Mouse (Mus musculus): ENCODE data around the gene Cttnbp2nl.

DNA sequence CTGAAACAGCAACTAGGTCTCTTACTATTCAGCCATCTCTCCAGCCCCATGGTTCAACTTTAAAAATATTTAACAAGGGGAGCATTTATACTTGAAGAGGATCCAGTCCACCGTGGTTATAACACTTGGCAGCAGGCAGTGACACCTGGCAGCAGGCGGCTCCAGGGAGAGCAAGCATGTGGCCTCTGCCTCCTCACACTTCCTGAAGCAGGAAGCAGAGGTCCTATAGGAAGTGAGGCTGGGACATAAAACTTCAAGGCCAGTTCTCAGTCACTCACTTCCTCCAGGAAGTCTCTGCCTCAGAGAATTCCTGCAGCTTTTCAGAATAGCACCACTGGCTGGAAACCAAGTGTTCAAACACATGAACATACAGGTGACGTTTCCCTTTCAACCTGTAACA lies 34.4 kb upstream of the Cttnbp2nl start:
- TF ChIP-seq CTCF (conservative IDR thresholded peaks at IDR 0.05; ENCODE audit: insufficient read depth, insufficient read length, low read depth, low read length) (no peak), POLR2A (IDR thresholded peaks at IDR 0.05; ENCODE audit: low read depth, low read length) (no peak)

All from kidney, adult 2 months (tissue).